Mouse (Mus musculus) embryo, embryonic 11 days (tissue): ENCODE results near the gene Csrnp1.

Experiments used
- DNase-seq: peaks from one replicate; pipeline ENCODE4 v3.0.0-alpha.2; 2015

Gene Csrnp1

GRCm38 (mm10) chr9:119941407-119941806 is 43.1 kb downstream of the Csrnp1 start:
- no peak for DNase-seq

DNA sequence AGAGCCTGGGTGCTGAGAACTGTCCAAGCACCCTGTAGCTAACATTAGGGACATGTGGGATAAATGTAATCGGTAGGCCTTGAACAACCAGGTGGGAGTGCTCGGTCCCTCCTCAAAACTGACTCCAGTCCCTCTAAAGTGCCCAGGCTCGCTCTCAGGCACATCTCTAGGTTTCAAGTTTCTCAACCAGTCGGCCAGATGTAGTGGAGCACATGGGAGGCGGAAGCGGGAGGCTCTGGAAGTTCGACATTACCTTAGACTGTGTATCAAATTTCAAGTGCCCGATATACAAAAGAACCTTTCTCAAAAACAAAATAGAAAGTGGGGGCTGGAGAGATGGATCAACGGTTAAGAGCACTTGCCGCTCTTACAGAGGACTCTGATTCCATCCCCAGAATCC is 44.8 kb downstream of the Csrnp1 start:
- DNase-seq, result peak; percentile 20

DNA sequence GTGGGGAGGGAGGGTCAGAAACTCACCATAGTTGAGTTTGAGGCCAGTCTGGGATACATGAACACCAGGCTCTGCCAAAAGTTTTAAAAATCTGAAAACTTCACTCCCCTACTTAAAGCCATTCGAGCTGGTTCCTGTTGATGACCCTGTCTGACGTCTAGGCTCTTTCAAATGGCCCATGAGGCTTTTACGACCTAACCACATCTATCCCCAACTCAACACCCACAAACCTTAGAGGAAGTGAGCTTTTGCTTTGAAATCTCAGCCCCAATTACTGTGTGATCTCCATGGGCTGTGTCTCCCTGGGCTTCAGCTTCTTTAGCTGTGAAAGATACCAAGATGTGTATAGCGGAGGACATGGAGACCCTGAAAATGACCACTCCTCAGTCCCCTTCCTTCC is 46.0 kb downstream of the Csrnp1 start:
- no peak for DNase-seq

DNA sequence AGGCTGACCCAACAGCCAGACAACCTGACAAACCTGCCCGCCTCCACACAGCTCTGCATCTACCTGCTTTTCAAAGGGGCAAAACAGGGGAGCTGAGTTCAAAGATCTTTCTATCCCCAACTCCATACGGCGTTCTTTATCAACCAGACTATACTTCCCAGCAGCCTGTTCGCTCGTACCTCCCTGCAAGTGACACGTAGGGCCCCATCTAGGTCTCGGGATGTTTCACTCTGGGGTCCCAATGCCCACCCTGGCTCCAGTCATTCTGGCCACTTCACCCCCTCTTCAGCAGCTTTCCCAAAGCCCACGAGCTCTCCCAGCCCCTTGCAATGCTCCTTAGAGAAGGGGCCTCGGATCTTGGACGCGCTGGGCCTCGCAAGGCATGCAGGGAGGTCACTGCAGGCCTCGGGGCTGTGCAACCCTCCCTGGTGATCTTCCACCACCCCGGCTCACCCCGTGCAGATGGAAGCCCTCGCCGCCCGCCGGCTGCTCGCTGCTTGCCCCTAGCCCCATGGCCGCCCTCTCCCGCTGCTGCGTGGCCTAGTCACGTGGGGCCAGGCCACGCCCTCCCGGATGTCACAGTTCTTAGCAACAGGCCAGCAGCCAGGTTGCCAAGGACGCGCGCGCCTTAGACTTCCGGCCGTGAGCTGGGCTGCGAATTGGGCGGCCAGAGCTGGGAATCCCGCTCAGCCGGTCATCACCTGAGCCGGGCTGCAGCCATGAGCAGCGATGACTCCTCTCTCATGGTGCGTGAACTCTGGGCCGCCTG is 47.3 kb downstream of the Csrnp1 start, which contains the start of the genes Gorasp1 and Ttc21a:
Gorasp1 (minus strand) TSS at position 561 of the 769 bp plus-strand sequence.
Ttc21a (plus strand) TSS at position 602 of the 769 bp plus-strand sequence.
- DNase-seq, result peak; percentile 98

- no peak for DNase-seq
These were observed 50.8 kb downstream of the Csrnp1 start for GRCm38 (mm10) chr9:119933675-119934074.

DNA sequence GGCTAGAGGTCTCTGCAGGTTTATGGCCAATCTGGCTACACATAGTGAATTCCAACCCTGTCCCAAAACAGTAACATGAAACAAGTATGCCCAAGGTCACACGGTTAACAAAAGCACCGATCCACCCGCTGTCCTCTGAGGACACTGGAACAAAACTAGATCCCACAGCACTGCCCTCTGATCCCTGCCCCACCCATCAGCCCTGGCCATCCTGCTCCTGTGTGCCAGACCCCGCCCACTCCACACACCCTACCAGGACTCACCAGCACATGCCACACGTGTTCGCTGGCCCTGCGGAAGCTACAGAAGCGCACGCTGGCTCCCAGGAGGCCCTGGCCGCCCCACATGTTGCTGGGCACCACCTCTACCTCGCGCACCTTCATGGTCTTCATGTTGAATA is 52.1 kb downstream of the Csrnp1 start:
- no peak for DNase-seq

- no peak for DNase-seq
These were observed 58.0 kb downstream of the Csrnp1 start for GRCm38 (mm10) chr9:119926497-119926896.

GRCm38 (mm10) chr9:119925729-119926128 is 58.7 kb downstream of the Csrnp1 start:
- no peak for DNase-seq

- no peak for DNase-seq
These were observed 59.3 kb downstream of the Csrnp1 start for GRCm38 (mm10) chr9:119925120-119925657.

GRCm38 (mm10) chr9:119923462-119923861 is 61.0 kb downstream of the Csrnp1 start:
- no peak for DNase-seq
